Mouse (Mus musculus): ENCODE results near the gene Plk5.
A peak's percentile ranks its signal among the peaks of the same experiment; 100 is the strongest.

GRCm38 (mm10) chr10:80376160-80376559 lies 19.9 kb downstream of the Plk5 start:
- TF ChIP-seq POLR2A (IDR thresholded peaks at IDR 0.05; ENCODE audit: extremely low read depth, insufficient read depth, low read length) (no peak), CTCF (IDR thresholded peaks at IDR 0.05; ENCODE audit: low read depth, low read length) (peak; percentile 95)
